Comparison of ENCODE assay signal across 26 mouse cellular contexts in the genomic region with DNA sequence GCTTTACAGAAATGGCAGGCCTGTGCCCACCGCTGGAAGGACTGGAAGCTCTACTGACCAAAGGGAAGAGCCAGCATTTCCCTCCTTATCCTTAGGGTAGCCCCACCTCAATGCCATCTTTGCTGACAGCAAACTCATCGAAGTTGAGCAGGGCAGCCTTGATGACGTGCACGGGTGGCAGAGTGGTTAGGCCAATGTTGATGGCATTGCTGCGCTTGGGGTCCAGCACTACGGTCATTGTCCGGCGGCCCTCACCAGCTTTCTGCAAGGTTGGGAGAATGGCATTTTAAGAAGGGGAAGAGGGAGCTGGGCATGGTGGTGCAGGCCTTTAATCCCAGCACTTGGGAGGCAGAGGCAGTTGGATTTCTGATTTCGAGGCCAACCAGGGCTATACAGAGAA. TPM values are rescaled to one million over a fixed set of nuclear protein-coding genes. Genes with fewer than 3 reads are reported as not detected.
DNase-seq lines count a peak whose midpoint lies in the region; ATAC-seq and TF ChIP-seq lines count a peak whose summit lies in the region.
"Had no signal": no experiment of that assay in that cellular context is flagged by ENCODE, and none has a peak within 500 bp of the region (broad histone marks: within the 10 kb centered on the region; RNA-seq: fewer than 3 reads in every experiment).

No protein-coding gene starts in this region.

- 93% methylated on average over 9 of the region's 9 CpGs for WGBS in lung, embryonic 15.5 days
- WGBS in lung, adult 2 months = 89% methylated on average over 9 of the region's 9 CpGs
- 95% methylated on average over 9 of the region's 9 CpGs for WGBS in neural tube, embryonic 12.5 days
- WGBS in neural tube, embryonic 15.5 days = 98% methylated on average over 9 of the region's 9 CpGs

- H3K4me2 ChIP-seq in lung, embryonic 15.5 days = no peak overlapping the region
- no peak overlapping the region for H3K4me2 ChIP-seq in neural tube, embryonic 12.5 days (replicated peaks)
- no peak overlapping the region for H3K4me2 ChIP-seq in neural tube, embryonic 15.5 days
- H3K4me2 ChIP-seq: embryonic facial prominence, embryonic 12.5 days; embryonic facial prominence, embryonic 15.5 days; heart, embryonic 12.5 days; heart, embryonic 15.5 days; hindbrain, embryonic 13.5 days had no signal

- no peak overlapping the region for H3K9ac ChIP-seq in lung, embryonic 15.5 days
- H3K9ac ChIP-seq in neural tube, embryonic 12.5 days = 0 out of 2 replicates have a peak overlapping the region, but pooled peaks have one; percentile 17
- no peak overlapping the region for H3K9ac ChIP-seq in neural tube, embryonic 15.5 days (replicated peaks)
- H3K9ac ChIP-seq: embryonic facial prominence, embryonic 12.5 days; embryonic facial prominence, embryonic 15.5 days; forebrain, postnatal 0 days; heart, embryonic 12.5 days; heart, embryonic 15.5 days; hindbrain, embryonic 13.5 days had no signal

- no peak for ATAC-seq in lung, embryonic 15.5 days (ENCODE audit: borderline replicate concordance, extremely low read depth, low FRiP score, low TSS enrichment)
- ATAC-seq in neural tube, embryonic 12.5 days (ENCODE audit: low FRiP score, low read depth) = no peak
- ATAC-seq in neural tube, embryonic 15.5 days (ENCODE audit: low FRiP score) = no peak
- ATAC-seq: forebrain, embryonic 14.5 days; forebrain, postnatal 0 days; hindbrain, embryonic 16.5 days; Patski had no signal

- DNase-seq in gastrocnemius, adult 2 months = peak; percentile 15
- no peak for DNase-seq in gastrocnemius, postnatal 4 days (ENCODE audit: low spot score in 2 of 2)
- no peak for DNase-seq in lung, adult 2 months
- DNase-seq in left cerebral cortex, postnatal 4 days = no peak
- no peak for DNase-seq in testis, postnatal 10 days (ENCODE audit: low spot score)
- DNase-seq: adrenal gland, postnatal 10 days; adrenal gland, postnatal 36 days; cerebellum, adult 18-20 months; cerebellum, adult 9-11 months; forebrain, postnatal 0 days; gastrocnemius, postnatal 25 days; heart, postnatal 10 days; heart, postnatal 36 days had no signal

- no peaks in the 10 kb centered on the region for H3K9me3 ChIP-seq in lung, embryonic 15.5 days
- no peaks in the 10 kb centered on the region for H3K9me3 ChIP-seq in neural tube, embryonic 12.5 days
- H3K9me3 ChIP-seq in neural tube, embryonic 15.5 days (replicated peaks) = no peaks in the 10 kb centered on the region
- H3K9me3 ChIP-seq: embryonic facial prominence, embryonic 12.5 days; embryonic facial prominence, embryonic 15.5 days; G1E; heart, embryonic 12.5 days; heart, embryonic 15.5 days; hindbrain, embryonic 10.5 days; hindbrain, embryonic 13.5 days had no signal

- peaks cover 89% of the 10 kb centered on the region for H3K36me3 ChIP-seq in lung, embryonic 15.5 days
- peaks cover 66% of the 10 kb centered on the region for H3K36me3 ChIP-seq in neural tube, embryonic 12.5 days
- H3K36me3 ChIP-seq in neural tube, embryonic 15.5 days = peaks cover 52% of the 10 kb centered on the region

- no peak for TF ChIP-seq CTCF in gastrocnemius, adult 2 months (IDR thresholded peaks at IDR 0.05)
- TF ChIP-seq CTCF in lung, adult 2 months (IDR thresholded peaks at IDR 0.05; ENCODE audit: insufficient read depth, low read length) = no peak

- H3K27me3 ChIP-seq in lung, embryonic 15.5 days = no peaks in the 10 kb centered on the region
- no peaks in the 10 kb centered on the region for H3K27me3 ChIP-seq in neural tube, embryonic 12.5 days (replicated peaks)
- H3K27me3 ChIP-seq in neural tube, embryonic 15.5 days (replicated peaks) = no peaks in the 10 kb centered on the region
- H3K27me3 ChIP-seq: embryonic facial prominence, embryonic 12.5 days; embryonic facial prominence, embryonic 15.5 days; heart, embryonic 12.5 days; heart, embryonic 15.5 days; hindbrain, embryonic 13.5 days; Patski had no signal

- no peak overlapping the region for H3K27ac ChIP-seq in gastrocnemius, adult 2 months
- peak overlapping the region; percentile 76 for H3K27ac ChIP-seq in lung, embryonic 15.5 days
- no peak overlapping the region for H3K27ac ChIP-seq in neural tube, embryonic 12.5 days
- H3K27ac ChIP-seq in neural tube, embryonic 15.5 days (replicated peaks) = no peak overlapping the region
- H3K27ac ChIP-seq: embryonic facial prominence, embryonic 12.5 days; embryonic facial prominence, embryonic 15.5 days; heart, embryonic 15.5 days; hindbrain, embryonic 10.5 days; hindbrain, embryonic 13.5 days had no signal

- peaks cover 13% of the 10 kb centered on the region for H3K4me1 ChIP-seq in lung, embryonic 15.5 days
- peaks cover 4% of the 10 kb centered on the region for H3K4me1 ChIP-seq in lung, adult 2 months (ENCODE audit: control insufficient read depth, insufficient read depth, low read length)
- H3K4me1 ChIP-seq in neural tube, embryonic 12.5 days = peaks cover 7% of the 10 kb centered on the region
- peaks cover 12% of the 10 kb centered on the region for H3K4me1 ChIP-seq in neural tube, embryonic 15.5 days

- TF ChIP-seq POLR2A in lung, adult 2 months (IDR thresholded peaks at IDR 0.05; ENCODE audit: borderline replicate concordance, extremely low read depth, low read depth, low read length) = no peak

- intact Hi-C loops in gastrocnemius, adult 2 months (cut with DNase I) = no loop called here
- intact Hi-C loops in left cerebral cortex, postnatal 4 days (cut with DNase I) = no loop called here

- H3K4me3 ChIP-seq in gastrocnemius, adult 2 months = no peak overlapping the region
- no peak overlapping the region for H3K4me3 ChIP-seq in lung, embryonic 15.5 days
- H3K4me3 ChIP-seq in lung, adult 2 months (replicated peaks; ENCODE audit: extremely low read depth, low read depth, low read length) = no peak overlapping the region
- H3K4me3 ChIP-seq in neural tube, embryonic 12.5 days = no peak overlapping the region
- H3K4me3 ChIP-seq in neural tube, embryonic 15.5 days (replicated peaks) = no peak overlapping the region
- H3K4me3 ChIP-seq: embryonic facial prominence, embryonic 12.5 days; embryonic facial prominence, embryonic 15.5 days; heart, embryonic 12.5 days; heart, embryonic 15.5 days; hindbrain, embryonic 10.5 days; hindbrain, embryonic 13.5 days had no signal

RNA-seq across cellular contexts. Expression of gene Tmem208, which starts 5.8 kb away (rescaled TPM):
- total RNA-seq in gastrocnemius, adult 2 months (2021) = 10 to 100 TPM; 20.1 to 24.6 TPM
- 10 to 100 TPM; 28.7 to 29.5 TPM for total RNA-seq in gastrocnemius, postnatal 4 days (2021)
- 110 and 116 TPM in 2 replicates for polyA plus RNA-seq in lung, embryonic 15.5 days (2015; fragmentation: Nextera tagmentation; extraction: Ambion mirVana)
- polyA plus RNA-seq in lung, adult 2 months (2012; rRNA removed) = 86.2 and 104 TPM in 2 replicates
- polyA plus RNA-seq in neural tube, embryonic 12.5 days (2016; fragmentation: Nextera tagmentation; extraction: Ambion mirVana) = 112 and 113 TPM in 2 replicates
- polyA plus RNA-seq in neural tube, embryonic 15.5 days (2015; fragmentation: Nextera tagmentation; extraction: Ambion mirVana) = 141 and 159 TPM in 2 replicates
- 10 to 100 TPM; 53.7 to 58.3 TPM for total RNA-seq in left cerebral cortex, postnatal 4 days (2021)

RNA-seq across cellular contexts. Expression of gene Lrrc29, which starts 5.9 kb away (rescaled TPM):
- 1 to 10 TPM in 1 of 2 experiments, under 1 TPM in 1; 0.99 to 1.3 TPM for total RNA-seq in gastrocnemius, adult 2 months (2021)
- 1 to 10 TPM; 3.6 to 4.1 TPM for total RNA-seq in gastrocnemius, postnatal 4 days (2021)
- 1.6 and 2.8 TPM in 2 replicates for polyA plus RNA-seq in lung, embryonic 15.5 days (2015; fragmentation: Nextera tagmentation; extraction: Ambion mirVana)
- polyA plus RNA-seq in lung, adult 2 months (2012; rRNA removed) = 7.6 and 13.2 TPM in 2 replicates
- 1.2 and 1.3 TPM in 2 replicates for polyA plus RNA-seq in neural tube, embryonic 12.5 days (2016; fragmentation: Nextera tagmentation; extraction: Ambion mirVana)
- polyA plus RNA-seq in neural tube, embryonic 15.5 days (2015; fragmentation: Nextera tagmentation; extraction: Ambion mirVana) = 0.55 and 1.2 TPM in 2 replicates
- total RNA-seq in left cerebral cortex, postnatal 4 days (2021) = 1 to 10 TPM; 4.0 to 5.0 TPM

RNA-seq across cellular contexts. Expression of gene Fhod1, which starts 15.8 kb away (rescaled TPM):
- 10 to 100 TPM; 17.5 to 23.4 TPM for total RNA-seq in gastrocnemius, adult 2 months (2021)
- total RNA-seq in gastrocnemius, postnatal 4 days (2021) = 10 to 100 TPM; 12.4 to 14.2 TPM
- 10.6 and 11.9 TPM in 2 replicates for polyA plus RNA-seq in lung, embryonic 15.5 days (2015; fragmentation: Nextera tagmentation; extraction: Ambion mirVana)
- polyA plus RNA-seq in lung, adult 2 months (2012; rRNA removed) = 89.2 and 114 TPM in 2 replicates
- polyA plus RNA-seq in neural tube, embryonic 12.5 days (2016; fragmentation: Nextera tagmentation; extraction: Ambion mirVana) = 0.92 and 0.98 TPM in 2 replicates
- 0.79 and 0.89 TPM in 2 replicates for polyA plus RNA-seq in neural tube, embryonic 15.5 days (2015; fragmentation: Nextera tagmentation; extraction: Ambion mirVana)
- total RNA-seq in left cerebral cortex, postnatal 4 days (2021) = 1 to 10 TPM; 2.8 to 3.6 TPM

RNA-seq across cellular contexts. Expression of gene Slc9a5, which starts 16.7 kb away (rescaled TPM):
- total RNA-seq in gastrocnemius, adult 2 months (2021) = under 1 TPM; 0.45 to 0.92 TPM
- 1 to 10 TPM; 4.0 to 4.2 TPM for total RNA-seq in gastrocnemius, postnatal 4 days (2021)
- polyA plus RNA-seq in lung, embryonic 15.5 days (2015; fragmentation: Nextera tagmentation; extraction: Ambion mirVana) = 6.4 and 7.2 TPM in 2 replicates
- polyA plus RNA-seq in lung, adult 2 months (2012; rRNA removed) = 7.4 and 8.1 TPM in 2 replicates
- 4.4 and 4.5 TPM in 2 replicates for polyA plus RNA-seq in neural tube, embryonic 12.5 days (2016; fragmentation: Nextera tagmentation; extraction: Ambion mirVana)
- 9.4 and 10.9 TPM in 2 replicates for polyA plus RNA-seq in neural tube, embryonic 15.5 days (2015; fragmentation: Nextera tagmentation; extraction: Ambion mirVana)
- total RNA-seq in left cerebral cortex, postnatal 4 days (2021) = 10 to 100 TPM; 32.6 to 37.0 TPM

RNA-seq across cellular contexts. Expression of gene Elmo3, which starts 26.5 kb away (rescaled TPM):
- 1 to 10 TPM; 1.2 to 1.6 TPM for total RNA-seq in gastrocnemius, adult 2 months (2021)
- 1 to 10 TPM; 1.0 to 1.1 TPM for total RNA-seq in gastrocnemius, postnatal 4 days (2021)
- 10.1 and 12.1 TPM in 2 replicates for polyA plus RNA-seq in lung, embryonic 15.5 days (2015; fragmentation: Nextera tagmentation; extraction: Ambion mirVana)
- polyA plus RNA-seq in lung, adult 2 months (2012; rRNA removed) = 39.2 and 50.3 TPM in 2 replicates
- 1.5 and 2.2 TPM in 2 replicates for polyA plus RNA-seq in neural tube, embryonic 12.5 days (2016; fragmentation: Nextera tagmentation; extraction: Ambion mirVana)
- polyA plus RNA-seq in neural tube, embryonic 15.5 days (2015; fragmentation: Nextera tagmentation; extraction: Ambion mirVana) = 1.1 and 4.7 TPM in 2 replicates
- 1 to 10 TPM in 1 of 2 experiments, under 1 TPM in 1; 0.85 to 1.1 TPM for total RNA-seq in left cerebral cortex, postnatal 4 days (2021)
